Mouse (Mus musculus) stomach, postnatal 0 days (tissue): ENCODE results near the gene Tbc1d15. TPM values are rescaled to one million over a fixed set of nuclear protein-coding genes. Genes with fewer than 3 reads are reported as not detected.

Experiments
- ATAC-seq: fragments of 200-750 bp; cut with Nextera tagmentation; 2 replicates; pipeline ENCODE4 v1.8.0; 2017; ENCODE audit not compliant: low FRiP score, low TSS enrichment
- DNase-seq: peaks from one replicate; pipeline ENCODE4 v3.0.0-alpha.2; 2016; ENCODE audit warnings: low spot score
- H3K27ac ChIP-seq: fragments of 300-500 bp; sonication (generic); replicated peaks from 2 replicates; pipeline ENCODE4 v1.5.1; 2014; ENCODE audit warnings: mild to moderate bottlenecking, control low read depth
- H3K27me3 ChIP-seq: fragments of 300-500 bp; sonication (generic); 2 replicates; pipeline ENCODE4 v1.6.1; 2014; ENCODE audit warnings: low read length; ENCODE audit not compliant: control insufficient read depth, insufficient read depth
- H3K36me3 ChIP-seq: fragments of 300-500 bp; sonication (generic); 2 replicates; pipeline ENCODE4 v1.6.1; 2014; ENCODE audit warnings: low read length, mixed read lengths; ENCODE audit not compliant: control insufficient read depth, insufficient read depth
- H3K4me1 ChIP-seq: fragments of 300-500 bp; sonication (generic); replicated peaks from 2 replicates; pipeline ENCODE4 v1.6.1; 2014; ENCODE audit warnings: antibody characterized with exemption; ENCODE audit not compliant: control insufficient read depth, insufficient read depth
- H3K4me2 ChIP-seq: fragments of 300-500 bp; sonication (generic); replicated peaks from 2 replicates; pipeline ENCODE4 v1.6.1; 2014; ENCODE audit warnings: low read depth, mild to moderate bottlenecking, control low read depth, moderate library complexity
- H3K4me3 ChIP-seq: fragments of 300-500 bp; sonication (generic); 2 replicates; pipeline ENCODE4 v1.5.1; 2014; ENCODE audit warnings: low read depth, low read length, control low read depth
- H3K9ac ChIP-seq: fragments of 300-500 bp; sonication (generic); 2 replicates; pipeline ENCODE4 v1.6.1; 2014; ENCODE audit warnings: mild to moderate bottlenecking, low read length, control low read depth, mixed read lengths
- H3K9me3 ChIP-seq: fragments of 300-500 bp; sonication (generic); 2 replicates; pipeline ENCODE4 v1.6.1; 2016; ENCODE audit warnings: low read length; ENCODE audit not compliant: control insufficient read depth
- CTCF ChIP-seq: IDR thresholded peaks from 2 replicates; pipeline ENCODE4 v1.5.1; 2016; ENCODE audit warnings: antibody characterized with exemption, low read depth, mild to moderate bottlenecking, moderate library complexity
- EP300 ChIP-seq: optimal IDR thresholded peaks from 2 replicates; pipeline ENCODE3; 2016; ENCODE audit warnings: antibody characterized with exemption
- WGBS: fragments of 180-500 bp; shearing (Covaris S2); extraction: QIAGEN DNeasy Blood & Tissue Kit; methylation state at CpG from one replicate; pipeline ENCODE4 v1.1.7; 2014; 5-methylcytosine and 5-hydroxymethylcytosine counted together
- polyA plus RNA-seq: library from polyadenylated mRNA; unstranded; fragments of >200 nt; fragmentation: Nextera tagmentation; extraction: Ambion mirVana; gene quantifications from 2 replicates; pipeline ENCODE4 v1.2.1, GENCODE M21; 2015

Tbc1d15 gene
- polyA plus RNA-seq, 1 experiment from 2014 or later, result 46.5 TPM

DNA sequence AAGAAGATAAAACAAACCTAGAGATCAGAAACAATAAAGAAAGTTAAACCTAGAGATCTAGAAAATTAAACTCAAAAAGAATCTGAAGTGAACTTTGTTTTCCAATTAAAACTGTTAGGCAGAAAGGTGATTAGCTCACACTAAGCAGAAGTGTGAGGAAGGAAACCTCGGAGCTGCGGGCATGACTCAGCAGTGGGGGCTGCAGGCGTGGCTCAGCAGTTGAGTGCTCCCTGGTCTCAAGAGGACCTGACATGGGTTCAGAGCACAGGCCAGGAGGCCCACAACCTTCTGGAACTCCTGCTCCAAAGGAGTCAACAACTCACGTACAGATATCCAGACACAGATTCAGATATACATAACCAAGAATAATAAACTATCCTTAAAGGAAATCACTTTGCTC is 14.5 kb downstream of the Tbc1d15 start:
- Histone ChIP-seq H3K9me3 (no peaks in the 10 kb centered on the region), H3K4me2 (no peak overlapping the region), H3K27ac (no peak overlapping the region), H3K27me3 (no peaks in the 10 kb centered on the region), H3K9ac (no peak overlapping the region), H3K36me3 (peaks cover 10% of the 10 kb centered on the region), H3K4me1 (no peaks in the 10 kb centered on the region), H3K4me3 (no peak overlapping the region)
- TF ChIP-seq CTCF (no peak), EP300 (no peak)
- DNase-seq, result no peak
- ATAC-seq, result no peak
- 72% methylated on average over 4 of the region's 4 CpGs for WGBS

DNA sequence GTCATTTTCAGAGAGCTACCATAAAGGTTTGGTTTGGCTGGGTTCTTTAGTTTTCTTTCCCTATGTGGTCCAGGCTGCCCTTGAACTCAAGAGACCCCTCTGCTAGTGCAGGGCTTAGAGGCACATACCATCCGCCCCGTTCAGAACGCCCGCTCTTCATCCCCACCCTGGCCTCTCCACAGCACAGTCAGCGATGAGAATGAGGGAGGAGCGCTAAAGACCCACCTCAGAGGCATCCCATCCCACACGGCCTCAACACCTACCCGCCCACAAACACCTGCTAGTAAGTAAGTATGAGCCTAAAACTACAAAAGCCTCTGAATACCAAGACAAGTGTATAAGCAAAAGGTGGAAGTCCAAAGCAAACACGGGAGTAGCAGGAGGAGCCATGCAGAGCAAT is 15.8 kb downstream of the Tbc1d15 start:
- Histone ChIP-seq H3K9ac (no peak overlapping the region), H3K4me3 (no peak overlapping the region), H3K27me3 (no peaks in the 10 kb centered on the region), H3K27ac (no peak overlapping the region), H3K4me1 (no peaks in the 10 kb centered on the region), H3K36me3 (peaks cover 10% of the 10 kb centered on the region), H3K9me3 (no peaks in the 10 kb centered on the region), H3K4me2 (no peak overlapping the region)
- ATAC-seq, result no peak
- WGBS, result 93% methylated on average over 9 of the region's 9 CpGs
- DNase-seq, result no peak
- no peak for TF ChIP-seq EP300
- TF ChIP-seq CTCF, result no peak

DNA sequence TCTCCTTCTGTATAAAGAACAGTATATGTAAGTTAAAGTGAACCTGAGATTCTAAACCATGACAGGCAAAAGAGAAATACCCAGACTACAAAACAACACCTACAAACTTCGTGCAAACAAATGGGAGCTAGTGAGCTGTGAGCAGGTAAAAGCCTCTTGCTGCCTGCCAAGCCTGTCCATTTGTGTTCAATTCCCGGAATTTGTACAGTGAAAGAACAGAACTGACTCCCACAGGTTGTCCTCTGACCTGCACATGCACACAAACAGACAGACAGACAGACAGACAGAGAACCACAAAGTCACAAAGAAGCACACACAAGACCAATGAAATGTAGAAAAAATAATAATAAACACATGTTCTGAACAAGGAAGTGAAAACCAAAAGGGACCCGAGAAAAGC is 17.5 kb downstream of the Tbc1d15 start:
- DNase-seq, result no peak

DNA sequence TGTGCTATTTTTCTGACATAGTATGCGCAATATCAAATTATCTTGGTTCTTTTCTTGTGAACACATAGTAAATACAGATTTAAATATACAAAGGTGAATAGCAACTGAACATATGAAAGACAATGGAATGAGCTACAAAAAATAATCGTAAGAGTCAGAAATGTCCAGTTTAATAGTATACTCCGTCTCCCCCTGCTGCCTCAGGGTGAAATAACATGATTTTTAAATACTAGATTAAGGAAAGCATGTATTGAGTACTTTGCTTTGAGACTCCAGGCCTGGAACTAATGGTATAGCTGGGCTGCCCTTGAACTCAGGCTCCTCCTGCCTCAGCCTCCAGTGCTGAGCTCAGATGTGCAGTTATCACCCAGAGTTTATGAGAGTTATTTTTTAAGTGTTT is 18.8 kb downstream of the Tbc1d15 start:
- no peak overlapping the region for H3K4me2 ChIP-seq
- H3K9me3 ChIP-seq, result no peaks in the 10 kb centered on the region
- no peak overlapping the region for H3K4me3 ChIP-seq
- no peak overlapping the region for H3K27ac ChIP-seq
- H3K27me3 ChIP-seq, result no peaks in the 10 kb centered on the region
- WGBS, result 79% methylated on average over 3 of the region's 3 CpGs
- DNase-seq, result no peak
- H3K36me3 ChIP-seq, result peaks cover 2% of the 10 kb centered on the region; the same call in 1 of the 2 replicates
- peak; percentile 48 for TF ChIP-seq CTCF
- TF ChIP-seq EP300, result no peak
- H3K9ac ChIP-seq, result no peak overlapping the region
- no peaks in the 10 kb centered on the region for H3K4me1 ChIP-seq
- no peak for ATAC-seq

More for the DNA sequence above, 17.5 kb downstream of the Tbc1d15 start:
- Histone ChIP-seq H3K4me3 (no peak overlapping the region), H3K27me3 (no peaks in the 10 kb centered on the region), H3K4me2 (no peak overlapping the region), H3K9me3 (no peaks in the 10 kb centered on the region), H3K36me3 (peaks cover 5% of the 10 kb centered on the region), H3K4me1 (no peaks in the 10 kb centered on the region), H3K9ac (no peak overlapping the region), H3K27ac (no peak overlapping the region)
- WGBS, result 76% methylated on average over 3 of the region's 3 CpGs
- TF ChIP-seq EP300 (no peak), CTCF (no peak)
- no peak for ATAC-seq

DNA sequence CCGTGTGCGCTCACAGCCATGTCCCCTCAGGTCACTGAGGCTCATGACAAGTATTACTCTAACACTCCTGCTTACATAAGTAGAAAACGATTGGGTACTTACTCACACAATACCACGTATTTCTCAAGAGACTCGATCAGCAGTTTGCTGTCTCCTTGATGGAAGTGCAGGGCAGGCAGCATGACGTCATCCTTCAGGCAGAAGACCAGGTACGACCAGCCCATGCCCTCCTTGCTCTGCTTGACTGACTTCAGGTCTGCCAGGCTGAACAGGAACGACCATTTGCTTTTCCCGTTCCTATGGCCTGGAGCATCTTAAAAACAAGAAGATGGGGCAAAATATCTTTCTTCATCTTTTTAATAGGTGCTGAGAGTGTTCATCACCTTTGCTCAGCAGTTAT is 22.2 kb downstream of the Tbc1d15 start:
- H3K36me3 ChIP-seq, result peaks cover 9% of the 10 kb centered on the region
- ATAC-seq (no peak), DNase-seq (no peak)
- 80% methylated on average over 9 of the region's 9 CpGs for WGBS
- H3K27me3 ChIP-seq, result no peaks in the 10 kb centered on the region
- H3K9ac ChIP-seq, result no peak overlapping the region
- H3K4me2 ChIP-seq, result no peak overlapping the region
- no peak overlapping the region for H3K27ac ChIP-seq
- TF ChIP-seq CTCF (no peak), EP300 (no peak)
- no peaks in the 10 kb centered on the region for H3K4me1 ChIP-seq
- H3K9me3 ChIP-seq, result no peaks in the 10 kb centered on the region
- no peak overlapping the region for H3K4me3 ChIP-seq

DNA sequence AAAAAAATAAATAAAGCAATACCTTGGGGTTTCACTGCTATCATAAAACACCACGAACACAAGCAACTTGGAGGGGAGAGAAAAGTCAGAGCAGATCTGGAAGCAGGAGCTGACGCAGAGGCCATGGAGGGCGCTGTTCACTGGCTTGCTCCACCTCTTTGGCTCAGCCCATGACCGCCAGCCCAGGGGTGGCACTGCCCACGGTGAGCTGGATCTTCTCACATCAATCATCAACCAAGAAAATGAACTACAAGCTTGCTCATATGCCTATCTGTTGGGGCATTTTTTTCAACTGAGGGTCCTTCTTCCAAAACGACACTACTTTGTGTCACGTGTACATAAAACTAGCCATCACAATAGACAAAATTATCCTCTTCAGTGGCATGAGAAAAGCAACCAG is 24.7 kb downstream of the Tbc1d15 start:
- H3K27ac ChIP-seq, result no peak overlapping the region
- H3K9me3 ChIP-seq, result no peaks in the 10 kb centered on the region
- no peak overlapping the region for H3K9ac ChIP-seq
- no peaks in the 10 kb centered on the region for H3K27me3 ChIP-seq
- H3K4me3 ChIP-seq, result no peak overlapping the region
- no peak for TF ChIP-seq EP300
- TF ChIP-seq CTCF, result no peak
- 89% methylated on average over 7 of the region's 7 CpGs for WGBS
- no peaks in the 10 kb centered on the region for H3K4me1 ChIP-seq
- no peak overlapping the region for H3K4me2 ChIP-seq
- H3K36me3 ChIP-seq, result peaks cover 7% of the 10 kb centered on the region; the same call in 1 of the 2 replicates
- DNase-seq (no peak), ATAC-seq (no peak)
